Mouse (Mus musculus) cerebellum, adult 2 months (tissue): ENCODE measurements around the gene Actn1.

ENCODE experiments used
- CTCF ChIP-seq: fragments of 200-500 bp; IDR thresholded peaks from 2 replicates; pipeline ENCODE4 v1.5.1; 2011; ENCODE audit warnings: low read depth, mild to moderate bottlenecking, control low read depth, low read length, moderate library complexity, borderline replicate concordance; ENCODE audit not compliant: insufficient read depth
- POLR2A ChIP-seq: fragments of 200-500 bp; IDR thresholded peaks from 2 replicates; pipeline ENCODE4 v1.6.1; 2011; ENCODE audit warnings: low read length, control low read depth, borderline replicate concordance; ENCODE audit not compliant: insufficient read depth

DNA sequence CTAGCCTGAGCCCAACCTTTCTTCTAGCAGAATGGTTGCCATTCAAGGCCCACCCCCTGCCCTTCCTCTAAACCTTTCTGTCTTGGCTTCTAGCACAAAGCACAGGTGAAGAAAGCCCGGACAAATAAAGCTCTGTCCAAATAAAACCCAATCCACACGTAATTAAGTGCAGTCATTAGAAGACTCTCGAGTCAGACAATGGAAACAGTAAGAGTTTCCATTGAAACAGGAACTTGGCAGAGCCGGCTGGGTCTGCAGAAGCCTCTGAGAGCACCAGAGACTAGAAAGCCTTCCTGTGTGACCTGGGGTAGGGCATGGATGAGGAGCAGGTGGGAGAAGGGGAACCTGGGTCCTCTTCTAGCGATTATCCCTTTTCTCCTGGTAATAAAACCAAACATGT, 25.7 kb upstream of the Actn1 start:
- TF ChIP-seq POLR2A = no peak
- no peak for TF ChIP-seq CTCF
